Mouse (Mus musculus) layer of hippocampus, postnatal 14 days (tissue): ENCODE data around the gene Samd5. TPM values are rescaled to one million over a fixed set of nuclear protein-coding genes. Genes with fewer than 3 reads are reported as not detected.

ENCODE experiments used
- DNase-seq, 2 experiments: peaks; one replicate each; pipeline ENCODE4 v3.0.0; 2021 to 2022; ENCODE audit warnings: low spot score in 2 of 2, mixed read lengths in 1 of 2
- total RNA-seq, 2 experiments: library from RNA; stranded (reverse); gene quantifications; 2 replicates each; pipeline ENCODE4 v1.2.3; 2021

Gene Samd5
- total RNA-seq, 2 experiments from 2014 or later = 15.2 to 16.1 TPM

DNA sequence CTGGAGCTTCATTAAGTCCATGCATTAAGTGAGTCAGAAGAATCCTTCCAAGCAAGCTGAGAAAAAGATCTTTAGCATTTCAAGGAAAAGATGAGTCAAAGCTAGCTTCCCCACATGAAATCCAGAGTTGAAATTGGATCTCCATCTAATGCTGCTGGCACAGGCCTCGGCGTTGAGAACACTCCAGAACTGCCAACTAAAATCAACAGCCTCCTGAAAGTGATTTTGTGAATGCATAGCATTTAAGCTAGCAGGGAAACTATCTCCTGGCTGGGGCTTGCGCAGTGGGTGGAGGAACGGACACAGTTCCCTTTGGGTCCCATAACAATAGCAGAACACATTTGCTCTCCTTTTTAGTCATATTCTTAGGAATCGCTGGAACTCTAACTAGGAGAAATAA is 88.7 kb downstream of the Samd5 start:
- peak in 1 of 2 experiments; percentile 22 for DNase-seq

DNA sequence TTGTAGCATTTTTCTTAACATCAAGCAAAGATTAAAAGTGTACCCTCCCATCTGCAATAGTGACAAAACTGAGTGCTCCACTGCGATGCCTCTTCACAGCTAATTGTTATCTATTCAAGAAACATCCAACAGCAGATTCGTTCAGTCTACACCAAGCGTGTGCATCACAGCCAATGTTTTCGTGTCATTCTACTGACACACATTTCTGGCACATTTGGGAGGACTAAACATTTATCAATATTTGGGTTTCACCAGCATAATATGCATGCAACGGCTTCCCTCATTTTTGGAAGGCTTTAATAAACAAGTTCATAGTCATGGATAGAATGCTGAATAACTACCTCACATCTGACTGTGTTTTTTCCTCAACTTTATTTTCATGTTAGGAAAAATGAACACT is 95.6 kb downstream of the Samd5 start:
- DNase-seq = peak in 1 of 2 experiments; percentile 18

DNA sequence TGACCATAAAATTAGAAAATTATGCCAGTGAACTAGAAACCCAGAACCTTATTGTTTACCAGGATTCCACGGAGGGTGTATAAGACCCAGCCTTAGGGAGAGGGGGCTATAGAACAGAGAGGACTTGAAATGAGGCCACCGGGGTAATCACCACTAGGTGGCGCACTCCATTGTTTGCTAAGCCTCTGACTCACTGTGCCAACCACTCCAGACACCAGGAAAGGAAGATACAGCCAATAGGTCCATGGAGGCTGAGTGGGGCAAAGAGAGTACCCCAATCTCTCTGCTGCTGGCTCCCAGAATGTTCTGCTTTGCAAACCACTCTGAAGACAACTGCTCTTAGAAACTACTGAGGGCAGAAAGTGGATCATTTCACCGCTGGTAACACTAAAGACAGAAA is 99.4 kb downstream of the Samd5 start:
- DNase-seq = peak in 1 of 2 experiments; percentile 14

DNA sequence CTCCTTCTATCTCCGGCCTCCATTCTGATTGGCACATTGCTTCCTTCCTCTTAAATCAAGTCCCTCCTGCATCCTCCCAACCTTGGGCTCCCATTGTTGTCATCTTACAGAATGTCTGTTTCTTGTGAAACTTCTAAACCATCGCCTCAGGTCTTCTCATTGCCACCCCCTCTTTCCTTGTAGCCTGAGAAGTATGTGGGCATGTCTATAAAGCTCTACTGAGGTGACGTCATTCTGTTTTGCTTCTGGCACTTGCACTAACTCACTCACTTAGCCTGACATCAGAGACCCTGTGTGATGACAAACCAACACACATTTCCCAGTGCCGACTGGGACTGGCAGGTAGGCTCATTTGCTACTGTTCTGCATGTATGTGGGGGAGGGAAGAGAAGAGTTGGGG is 100.9 kb downstream of the Samd5 start:
- no peak for DNase-seq

Other genes starting within 250 kb of the Samd5 start
- 100 to 1,000 TPM in 1 of 2 experiments, 10 to 100 TPM in 1; 99.8 to 104 TPM for gene Stxbp5, start 225.9 kb upstream of the Samd5 start, total RNA-seq